Mouse (Mus musculus) E14TG2a.4 (cell line): ENCODE data around the gene Dnajb8.

Source experiments
- CTCF ChIP-seq: conservative IDR thresholded peaks from 2 replicates; pipeline ENCODE4 v1.5.1; 2014; ENCODE audit warnings: low read length
- POU5F1 ChIP-seq: IDR thresholded peaks from 2 replicates; pipeline ENCODE4 v1.6.1; 2014; ENCODE audit warnings: low read length, borderline replicate concordance

DNA sequence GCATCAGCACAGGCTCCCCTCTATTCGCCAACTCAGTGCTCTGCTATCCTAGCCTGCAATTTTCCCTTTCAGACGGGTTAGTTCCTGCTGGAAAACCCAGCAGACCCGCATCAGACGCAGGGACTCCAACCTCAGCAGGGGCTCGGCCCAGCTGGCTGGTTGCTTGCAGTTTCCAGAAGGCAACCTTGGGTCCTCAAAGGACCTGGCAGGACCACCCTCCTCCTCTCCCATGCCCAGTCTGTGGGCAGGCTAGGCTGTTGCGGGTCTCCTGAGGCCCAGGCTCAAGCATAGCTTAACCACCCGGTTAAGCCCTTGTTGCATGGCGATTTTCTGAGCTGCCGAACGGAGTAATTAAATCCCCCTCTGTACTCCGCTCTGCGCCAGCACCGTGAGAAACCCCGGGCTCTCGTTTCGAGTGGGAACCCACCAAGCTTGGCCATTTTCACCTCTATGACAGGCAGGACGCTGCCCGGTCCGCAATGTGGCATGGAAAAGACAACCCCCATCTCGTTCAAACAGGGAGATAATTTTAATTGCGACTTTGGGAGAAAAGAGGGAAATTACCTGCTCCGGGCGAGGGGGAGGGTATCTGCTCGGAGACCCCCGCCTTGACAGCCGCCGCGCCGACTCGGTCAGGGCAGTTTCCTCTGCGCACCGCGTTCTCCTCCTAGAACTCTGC lies 25.9 kb upstream of the Dnajb8 start:
- TF ChIP-seq CTCF (no peak), POU5F1 (no peak)
